Mouse (Mus musculus) erythroblast, embryonic 14.5 days (primary cell): Measurements from ENCODE around the gene Lcmt2.

ENCODE experiments used
- GATA1 ChIP-seq: IDR thresholded peaks from 2 replicates; pipeline ENCODE4 v1.6.1; 2012; ENCODE audit warnings: low read length, inconsistent platforms, mixed read lengths
- TAL1 ChIP-seq: IDR thresholded peaks from 3 replicates; pipeline ENCODE4 v1.6.1; 2012; ENCODE audit warnings: low read length, inconsistent platforms, mixed read lengths

GRCm38 (mm10) chr2:121102051-121102450 lies 38.4 kb downstream of the Lcmt2 start:
- TF ChIP-seq GATA1, result no peak
- no peak for TF ChIP-seq TAL1
